Mouse (Mus musculus) testis, adult 2 months (tissue): ENCODE measurements around the gene Lrp10.

Source experiments
- CTCF ChIP-seq: fragments of 200-500 bp; IDR thresholded peaks from 2 replicates; pipeline ENCODE4 v1.5.1; 2012; ENCODE audit warnings: low read depth, mild to moderate bottlenecking, inconsistent platforms, low read length, moderate library complexity; ENCODE audit not compliant: control insufficient read depth, insufficient read depth, insufficient replicate concordance
- POLR2A ChIP-seq: fragments of 200-500 bp; IDR thresholded peaks from 2 replicates; pipeline ENCODE4 v1.6.1; 2012; ENCODE audit warnings: low read depth, mild to moderate bottlenecking, inconsistent platforms, low read length, moderate library complexity; ENCODE audit not compliant: control insufficient read depth

DNA sequence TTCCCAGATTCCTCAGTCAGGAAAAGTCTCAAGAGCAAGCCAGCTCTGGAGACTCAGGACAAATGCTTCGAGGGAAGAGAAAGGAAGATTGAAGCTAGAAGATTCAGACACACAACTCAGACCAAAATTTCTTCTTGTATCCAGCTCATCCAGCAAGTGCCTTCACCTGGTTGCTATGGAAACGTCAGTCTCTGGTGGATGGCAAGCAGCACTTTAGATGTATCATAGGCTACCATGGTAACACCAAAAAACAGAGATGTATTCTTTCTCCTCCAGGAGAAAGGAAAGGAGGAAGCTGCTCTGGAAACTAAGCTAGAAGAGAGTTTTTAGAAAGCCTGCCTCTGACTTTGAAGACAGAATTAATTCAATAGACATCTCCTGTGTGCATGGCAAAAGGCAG lies 23.8 kb downstream of the Lrp10 start:
- no peak for TF ChIP-seq POLR2A
- no peak for TF ChIP-seq CTCF
